Mouse (Mus musculus) stomach, postnatal 0 days (tissue): ENCODE measurements at regions not wholly inside any gene's neighbourhood (a gene's known extent, or its start where the extent isn't known, plus 50 kb on each side); places are given as distances from the start of the nearest gene placed in this dataset.

Experiments used
- ATAC-seq: fragments of 200-750 bp; cut with Nextera tagmentation; 2 replicates; pipeline ENCODE4 v1.8.0; 2017; ENCODE audit not compliant: low FRiP score, low TSS enrichment
- DNase-seq: peaks from one replicate; pipeline ENCODE4 v3.0.0-alpha.2; 2016; ENCODE audit warnings: low spot score
- H3K27ac ChIP-seq: fragments of 300-500 bp; sonication (generic); replicated peaks from 2 replicates; pipeline ENCODE4 v1.5.1; 2014; ENCODE audit warnings: mild to moderate bottlenecking, control low read depth
- H3K27me3 ChIP-seq: fragments of 300-500 bp; sonication (generic); 2 replicates; pipeline ENCODE4 v1.6.1; 2014; ENCODE audit warnings: low read length; ENCODE audit not compliant: control insufficient read depth, insufficient read depth
- H3K36me3 ChIP-seq: fragments of 300-500 bp; sonication (generic); 2 replicates; pipeline ENCODE4 v1.6.1; 2014; ENCODE audit warnings: low read length, mixed read lengths; ENCODE audit not compliant: control insufficient read depth, insufficient read depth
- H3K4me1 ChIP-seq: fragments of 300-500 bp; sonication (generic); replicated peaks from 2 replicates; pipeline ENCODE4 v1.6.1; 2014; ENCODE audit warnings: antibody characterized with exemption; ENCODE audit not compliant: control insufficient read depth, insufficient read depth
- H3K4me2 ChIP-seq: fragments of 300-500 bp; sonication (generic); replicated peaks from 2 replicates; pipeline ENCODE4 v1.6.1; 2014; ENCODE audit warnings: low read depth, mild to moderate bottlenecking, control low read depth, moderate library complexity
- H3K4me3 ChIP-seq: fragments of 300-500 bp; sonication (generic); 2 replicates; pipeline ENCODE4 v1.5.1; 2014; ENCODE audit warnings: low read depth, low read length, control low read depth
- H3K9ac ChIP-seq: fragments of 300-500 bp; sonication (generic); 2 replicates; pipeline ENCODE4 v1.6.1; 2014; ENCODE audit warnings: mild to moderate bottlenecking, low read length, control low read depth, mixed read lengths
- H3K9me3 ChIP-seq: fragments of 300-500 bp; sonication (generic); 2 replicates; pipeline ENCODE4 v1.6.1; 2016; ENCODE audit warnings: low read length; ENCODE audit not compliant: control insufficient read depth
- CTCF ChIP-seq: IDR thresholded peaks from 2 replicates; pipeline ENCODE4 v1.5.1; 2016; ENCODE audit warnings: antibody characterized with exemption, low read depth, mild to moderate bottlenecking, moderate library complexity
- EP300 ChIP-seq: optimal IDR thresholded peaks from 2 replicates; pipeline ENCODE3; 2016; ENCODE audit warnings: antibody characterized with exemption
- WGBS: fragments of 180-500 bp; shearing (Covaris S2); extraction: QIAGEN DNeasy Blood & Tissue Kit; methylation state at CpG from one replicate; pipeline ENCODE4 v1.1.7; 2014; 5-methylcytosine and 5-hydroxymethylcytosine counted together

DNA sequence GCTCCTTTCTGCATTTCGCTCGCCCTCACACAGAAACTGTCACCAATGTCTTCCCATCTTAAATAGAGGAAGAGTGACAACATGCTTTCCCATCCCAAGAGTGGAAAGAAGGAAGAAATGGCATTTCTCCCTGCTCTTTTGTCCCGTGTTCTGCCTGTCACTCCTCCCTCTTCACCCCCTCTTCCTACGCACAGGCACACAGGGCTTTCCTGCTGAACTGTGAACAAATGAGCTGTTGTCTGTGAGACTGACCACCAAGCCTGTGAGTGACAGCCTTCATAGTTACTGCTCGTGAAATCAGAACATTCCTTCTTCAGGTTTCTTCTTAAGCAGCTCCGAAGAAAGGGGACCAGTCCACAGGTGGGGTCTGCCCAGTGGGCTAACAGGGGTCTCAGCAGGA, 1134.8 kb upstream of the Gulo start:
- Histone ChIP-seq H3K4me3 (no peak overlapping the region), H3K27ac (no peak overlapping the region), H3K36me3 (no peaks in the 10 kb centered on the region), H3K27me3 (no peaks in the 10 kb centered on the region), H3K9ac (no peak overlapping the region), H3K9me3 (no peaks in the 10 kb centered on the region), H3K4me2 (no peak overlapping the region), H3K4me1 (no peaks in the 10 kb centered on the region)
- no peak for DNase-seq
- no peak for ATAC-seq
- 80% methylated on average over 6 of the region's 6 CpGs for WGBS
- TF ChIP-seq EP300 (no peak), CTCF (no peak)

DNA sequence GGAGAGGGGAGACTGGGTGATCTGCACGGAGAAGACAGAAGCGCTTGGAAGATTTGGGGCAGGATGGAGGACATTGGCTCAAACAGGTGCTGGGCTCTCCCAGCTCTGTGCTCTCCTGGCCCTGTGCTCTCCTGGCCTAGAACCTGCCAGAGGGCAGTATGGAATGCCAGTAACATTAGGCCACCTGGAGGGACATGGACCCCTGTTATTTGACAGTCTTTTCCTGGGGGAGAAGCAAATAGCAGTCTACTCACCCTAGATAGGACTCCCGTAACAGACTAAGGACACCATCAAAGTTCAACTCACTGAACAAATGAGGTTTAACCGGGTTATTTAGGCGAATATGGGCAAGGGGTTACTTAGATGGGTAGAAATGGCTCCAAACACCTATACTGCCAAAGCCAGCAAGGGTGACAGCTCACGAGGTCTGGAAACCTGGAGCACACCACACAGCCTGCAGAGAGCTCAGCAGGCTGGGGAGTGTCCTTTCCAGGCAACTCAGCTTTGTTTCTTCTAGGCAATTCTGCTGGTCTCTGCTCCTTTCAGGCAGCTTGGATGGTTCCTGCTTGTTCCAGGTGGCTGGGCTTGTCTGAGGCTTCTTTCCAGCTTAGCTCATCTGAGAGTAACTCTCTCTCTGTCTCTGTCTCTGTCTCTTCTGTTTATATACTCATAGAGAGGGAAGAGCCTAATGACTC, 1133.7 kb upstream of the Gulo start:
- Histone ChIP-seq H3K4me1 (no peaks in the 10 kb centered on the region), H3K27me3 (no peaks in the 10 kb centered on the region), H3K27ac (no peak overlapping the region), H3K36me3 (no peaks in the 10 kb centered on the region), H3K9me3 (no peaks in the 10 kb centered on the region), H3K4me2 (no peak overlapping the region), H3K9ac (no peak overlapping the region), H3K4me3 (no peak overlapping the region)
- TF ChIP-seq EP300 = no peak
- no peak for TF ChIP-seq CTCF
- DNase-seq (no peak), ATAC-seq (no peak)
- 82% methylated on average over 6 of the region's 6 CpGs for WGBS

DNA sequence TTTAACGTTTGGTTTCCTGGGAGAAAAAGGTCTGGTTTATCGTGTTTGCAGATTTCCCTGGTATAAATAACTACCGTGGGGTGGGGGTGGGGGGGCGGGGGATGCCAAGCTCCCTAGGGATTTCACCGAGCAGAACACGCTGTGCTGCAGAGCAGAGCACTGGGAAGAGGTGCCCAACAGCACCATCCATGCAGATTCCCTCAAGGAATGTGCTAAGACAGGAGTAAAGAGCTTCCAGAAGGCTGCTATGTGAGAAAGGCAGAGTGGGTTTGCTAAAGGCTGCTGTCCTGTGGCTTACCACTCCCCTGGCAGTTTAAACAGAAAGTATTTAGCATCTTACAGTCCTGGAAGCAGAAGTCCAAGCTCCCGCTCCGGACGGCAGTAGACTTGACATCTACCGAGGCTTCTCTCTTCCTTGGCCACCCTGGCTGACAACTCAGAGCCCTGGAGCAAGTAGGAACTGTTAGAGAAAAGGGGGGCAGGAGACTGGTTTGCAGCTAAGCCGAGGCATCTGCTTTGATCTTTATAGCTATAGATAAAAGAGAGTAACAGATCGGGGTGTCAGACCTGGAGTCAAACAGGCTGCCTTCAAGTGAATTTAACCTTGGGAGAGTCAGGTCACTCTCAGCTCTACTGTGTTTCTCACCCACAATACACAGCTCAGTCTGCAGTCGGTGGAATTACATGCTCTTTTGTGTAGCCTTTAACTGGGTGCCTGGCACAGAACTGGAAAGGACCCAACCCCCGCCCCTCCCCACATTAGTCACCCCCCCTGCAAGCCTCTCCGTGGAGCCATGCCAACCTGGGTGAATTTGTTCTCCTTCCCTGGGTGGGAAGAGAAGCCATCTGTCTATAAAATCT, 1132.8 kb upstream of the Gulo start:
- Histone ChIP-seq H3K4me1 (no peaks in the 10 kb centered on the region), H3K36me3 (no peaks in the 10 kb centered on the region), H3K27ac (0 out of 2 replicates have a peak overlapping the region, but pooled peaks have one; percentile 24), H3K27me3 (no peaks in the 10 kb centered on the region), H3K4me2 (peak overlapping the region; percentile 23; the same call in 1 of the 2 replicates), H3K9ac (peak overlapping the region; percentile 27; the same call in 1 of the 2 replicates), H3K4me3 (no peak overlapping the region), H3K9me3 (no peaks in the 10 kb centered on the region)
- peak; percentile 48 for DNase-seq
- ATAC-seq = no peak
- TF ChIP-seq EP300 (no peak), CTCF (no peak)
- 18% methylated on average over 15 of the region's 15 CpGs for WGBS

DNA sequence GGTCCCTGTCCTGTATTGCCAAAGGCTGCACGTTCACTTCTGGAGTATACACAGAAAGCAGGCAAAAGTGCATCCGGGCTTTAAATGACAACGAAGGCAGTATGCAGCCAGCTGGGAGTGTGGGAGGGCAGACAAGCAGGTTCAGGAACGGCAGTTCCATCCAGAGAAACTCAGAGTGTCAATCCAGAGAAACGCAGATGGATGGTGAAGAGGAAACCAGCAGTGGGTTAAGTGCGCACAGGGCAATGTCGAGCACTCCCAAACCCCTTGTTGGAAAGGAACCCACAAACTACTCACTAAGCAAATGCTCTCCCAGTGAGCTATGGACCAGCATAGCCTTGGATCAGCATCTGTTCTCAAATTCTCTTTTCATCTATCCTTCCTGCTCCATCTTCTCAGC, 1132.1 kb upstream of the Gulo start:
- Histone ChIP-seq H3K27me3 (no peaks in the 10 kb centered on the region), H3K4me3 (no peak overlapping the region), H3K27ac (no peak overlapping the region), H3K4me1 (no peaks in the 10 kb centered on the region), H3K9me3 (no peaks in the 10 kb centered on the region), H3K9ac (no peak overlapping the region), H3K36me3 (no peaks in the 10 kb centered on the region), H3K4me2 (no peak overlapping the region)
- DNase-seq (no peak), ATAC-seq (no peak)
- WGBS = 53% methylated on average over 7 of the region's 7 CpGs
- TF ChIP-seq EP300 = no peak

- TF ChIP-seq EP300 (no peak), CTCF (no peak)
- H3K4me3 ChIP-seq = no peak overlapping the region
- H3K9me3 ChIP-seq = no peaks in the 10 kb centered on the region
- peaks cover 6% of the 10 kb centered on the region for H3K4me1 ChIP-seq
- H3K9ac ChIP-seq = no peak overlapping the region
- no peak overlapping the region for H3K4me2 ChIP-seq
- peak overlapping the region; percentile 76 for H3K27ac ChIP-seq
- no peaks in the 10 kb centered on the region for H3K27me3 ChIP-seq
- DNase-seq (peak; percentile 71), ATAC-seq (peak; percentile 84)
- H3K36me3 ChIP-seq = no peaks in the 10 kb centered on the region
These were observed 1130.7 kb upstream of the Gulo start for GRCm38 (mm10) chr14:67139674-67140073.

- Histone ChIP-seq H3K27me3 (no peaks in the 10 kb centered on the region), H3K36me3 (no peaks in the 10 kb centered on the region), H3K9ac (no peak overlapping the region), H3K4me1 (peaks cover 6% of the 10 kb centered on the region), H3K4me2 (no peak overlapping the region), H3K27ac (no peak overlapping the region; the same call in 1 of the 2 replicates), H3K9me3 (no peaks in the 10 kb centered on the region), H3K4me3 (no peak overlapping the region)
- ATAC-seq = peak; percentile 82
- TF ChIP-seq CTCF (no peak), EP300 (no peak)
- WGBS = 56% methylated on average over 5 of the region's 5 CpGs
- DNase-seq = peak; percentile 73
These were observed 1130.1 kb upstream of the Gulo start for GRCm38 (mm10) chr14:67139152-67139551.
